Mouse (Mus musculus) spleen, adult 18-20 months (tissue): ENCODE data around the gene Apoc4.

ENCODE experiments used
- DNase-seq, 2 experiments: peaks; one replicate each; pipeline ENCODE4 v3.0.0; 2022; ENCODE audit warnings: mixed read lengths in 2 of 2

The Apoc4 gene

DNA sequence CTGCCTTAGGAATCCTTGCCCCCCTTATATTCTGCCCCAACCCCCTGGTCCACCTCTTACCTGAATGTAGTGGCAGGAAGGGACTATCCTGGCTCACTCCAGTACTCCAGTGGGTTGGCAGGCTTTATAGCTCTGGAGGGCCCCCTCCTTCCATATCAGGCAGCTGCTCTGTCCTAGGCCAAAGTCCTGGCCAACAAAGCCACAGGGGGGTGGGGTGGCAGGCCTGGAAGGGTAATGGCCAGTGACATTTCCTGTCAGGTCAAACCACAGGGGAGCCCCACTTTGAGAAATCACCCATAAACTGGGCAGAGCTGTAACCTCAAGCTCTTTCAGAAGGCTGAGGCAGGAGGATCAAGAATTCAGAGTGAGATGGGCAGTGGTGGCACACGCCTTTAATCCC is 4.6 kb downstream of the Apoc4 start:
- DNase-seq, result no peak

DNA sequence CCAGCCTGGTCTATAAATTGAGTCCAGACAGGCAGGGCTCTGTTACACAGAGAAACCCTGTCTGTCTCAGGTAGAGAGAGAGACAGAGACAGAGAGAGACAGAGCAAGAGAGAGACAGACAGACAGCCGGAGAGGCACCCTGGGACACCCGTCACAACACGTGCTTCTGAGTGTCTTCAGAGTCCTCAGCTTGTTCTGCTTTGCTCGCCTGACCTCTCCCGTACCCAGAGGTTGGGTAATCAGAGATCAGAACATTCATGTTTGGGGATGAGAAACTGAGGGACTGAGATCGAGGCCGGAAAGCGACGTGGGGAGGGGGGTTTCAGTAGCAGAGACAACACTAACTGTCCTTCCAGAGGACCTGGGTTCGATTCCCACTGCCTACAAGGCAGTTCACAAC is 5.5 kb downstream of the Apoc4 start:
- DNase-seq, result no peak

DNA sequence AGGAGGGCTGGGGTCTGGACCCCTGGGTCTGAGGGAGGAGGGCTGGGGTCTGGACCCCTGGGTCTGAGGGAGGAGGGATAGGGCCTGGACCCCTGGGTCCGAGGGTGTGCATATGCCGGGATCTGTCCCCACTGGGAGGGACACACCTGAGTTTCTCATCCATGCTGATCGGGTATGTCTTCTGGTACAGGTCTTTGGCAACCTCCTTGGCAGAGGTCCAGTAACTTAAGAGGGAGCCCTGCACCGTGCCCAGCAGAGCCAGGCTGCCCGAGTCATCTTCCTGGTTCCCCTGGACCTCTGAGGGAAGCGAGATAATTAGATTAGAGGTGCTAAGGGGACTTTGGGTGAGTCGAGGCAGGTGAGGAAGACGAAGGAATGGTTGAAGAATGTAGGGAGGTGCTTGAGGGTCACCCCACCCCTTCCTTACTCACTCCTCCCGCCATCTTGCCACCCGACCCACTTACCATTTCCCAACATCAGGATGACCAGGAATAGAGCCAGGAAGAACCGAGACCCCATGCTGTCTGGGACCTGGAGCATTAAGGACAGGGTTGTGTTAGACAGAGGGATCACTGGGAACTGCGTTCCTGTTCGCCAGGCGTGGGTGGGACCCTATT is 8.1 kb downstream of the Apoc4 start:
- no peak for DNase-seq

DNA sequence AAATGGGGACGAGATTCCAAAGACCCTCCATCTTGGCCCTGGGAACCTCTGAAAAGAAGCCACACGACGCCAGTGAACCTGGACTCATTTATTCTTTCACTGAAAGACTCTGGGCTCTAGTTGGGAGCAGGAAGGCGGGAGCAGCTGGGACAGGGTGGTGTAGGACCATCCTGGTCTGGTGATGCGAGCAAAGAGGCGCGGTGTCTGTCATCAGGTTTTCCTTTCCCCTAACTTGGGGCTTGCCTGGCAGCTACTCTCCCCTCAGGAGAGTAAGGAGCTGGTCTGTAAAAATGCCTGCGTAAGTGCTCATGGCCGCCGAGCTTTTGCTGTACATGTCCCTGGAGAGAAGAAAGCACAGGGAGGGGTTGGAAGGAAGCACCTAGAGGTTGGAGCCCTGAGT is 9.8 kb downstream of the Apoc4 start:
- DNase-seq, result no peak

DNA sequence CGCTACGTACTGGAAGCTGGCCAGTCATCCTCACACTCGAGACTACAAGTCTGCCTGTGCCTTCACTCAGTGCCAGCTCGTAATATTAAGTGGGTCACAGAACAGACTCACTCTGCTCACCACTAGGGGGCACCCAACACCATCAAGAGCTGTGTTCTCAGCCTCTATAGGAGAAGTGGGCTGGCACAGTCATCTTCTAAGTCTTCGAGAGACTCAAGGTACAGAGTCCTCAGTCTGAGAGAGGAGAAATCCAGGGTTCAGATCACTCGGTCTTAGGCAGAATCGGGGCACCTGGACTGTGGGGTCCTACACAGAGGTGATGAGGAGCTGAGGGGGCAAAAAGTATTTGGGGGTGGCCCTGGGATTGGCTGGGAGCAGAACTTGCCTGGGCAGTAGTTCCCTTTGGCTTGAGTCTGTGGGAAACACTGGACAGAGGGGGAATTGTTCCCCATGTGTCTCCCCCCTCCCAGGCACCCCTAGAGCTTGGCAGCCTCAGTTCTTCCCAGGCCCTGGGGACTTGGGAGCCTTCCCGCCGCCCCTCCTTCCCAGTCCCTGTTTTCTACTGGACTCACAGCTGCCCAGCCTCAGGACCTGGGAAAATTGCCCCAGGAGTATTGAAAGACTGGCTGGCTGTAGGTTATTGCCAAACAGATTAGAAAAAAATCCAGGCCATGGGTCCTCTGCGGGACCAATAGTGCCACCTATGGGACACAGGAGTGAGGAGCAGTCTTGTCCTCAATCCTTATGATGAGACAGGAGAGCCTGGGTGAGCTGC is 12.1 kb downstream of the Apoc4 start:
- peak; percentile 76 to 87 for DNase-seq

DNA sequence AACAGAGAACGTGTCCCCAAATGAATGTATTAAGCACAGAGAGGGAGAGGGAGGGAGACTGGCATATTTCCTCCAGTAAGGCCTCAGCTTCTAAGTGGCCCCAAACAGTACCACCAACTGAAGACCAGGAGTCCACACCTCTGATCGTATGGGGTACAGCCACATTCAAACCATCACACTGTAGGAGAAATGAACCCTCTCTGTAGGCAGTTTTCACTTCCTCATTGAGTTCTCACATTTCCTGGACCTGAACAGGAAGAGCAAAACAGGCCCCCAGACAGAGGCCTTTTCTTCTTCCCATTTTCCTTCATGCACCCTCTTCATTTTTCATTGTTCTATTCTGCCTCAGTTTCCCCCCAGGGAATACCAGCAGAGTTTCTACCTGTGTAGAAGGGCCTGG is 13.8 kb downstream of the Apoc4 start:
- DNase-seq, result no peak

DNA sequence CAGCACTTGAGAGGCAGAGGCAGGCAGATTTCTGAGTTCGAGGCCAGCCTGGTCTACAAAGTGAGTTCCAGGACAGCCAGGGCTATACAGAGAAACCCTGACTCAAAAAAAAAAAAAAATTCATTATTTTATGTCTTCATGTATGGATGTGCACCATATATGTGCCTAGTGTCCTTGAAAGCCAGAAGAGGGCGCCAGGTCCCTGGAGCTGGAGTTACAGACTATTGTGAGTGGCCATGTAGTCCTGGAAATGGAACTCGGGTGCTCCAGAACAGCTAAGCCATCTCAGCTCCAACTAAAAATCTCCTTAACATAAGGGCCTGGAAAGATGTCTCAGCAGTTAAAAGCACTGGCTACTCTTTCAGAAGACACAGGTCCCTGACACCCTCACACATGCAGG is 14.5 kb downstream of the Apoc4 start:
- DNase-seq, result no peak

DNA sequence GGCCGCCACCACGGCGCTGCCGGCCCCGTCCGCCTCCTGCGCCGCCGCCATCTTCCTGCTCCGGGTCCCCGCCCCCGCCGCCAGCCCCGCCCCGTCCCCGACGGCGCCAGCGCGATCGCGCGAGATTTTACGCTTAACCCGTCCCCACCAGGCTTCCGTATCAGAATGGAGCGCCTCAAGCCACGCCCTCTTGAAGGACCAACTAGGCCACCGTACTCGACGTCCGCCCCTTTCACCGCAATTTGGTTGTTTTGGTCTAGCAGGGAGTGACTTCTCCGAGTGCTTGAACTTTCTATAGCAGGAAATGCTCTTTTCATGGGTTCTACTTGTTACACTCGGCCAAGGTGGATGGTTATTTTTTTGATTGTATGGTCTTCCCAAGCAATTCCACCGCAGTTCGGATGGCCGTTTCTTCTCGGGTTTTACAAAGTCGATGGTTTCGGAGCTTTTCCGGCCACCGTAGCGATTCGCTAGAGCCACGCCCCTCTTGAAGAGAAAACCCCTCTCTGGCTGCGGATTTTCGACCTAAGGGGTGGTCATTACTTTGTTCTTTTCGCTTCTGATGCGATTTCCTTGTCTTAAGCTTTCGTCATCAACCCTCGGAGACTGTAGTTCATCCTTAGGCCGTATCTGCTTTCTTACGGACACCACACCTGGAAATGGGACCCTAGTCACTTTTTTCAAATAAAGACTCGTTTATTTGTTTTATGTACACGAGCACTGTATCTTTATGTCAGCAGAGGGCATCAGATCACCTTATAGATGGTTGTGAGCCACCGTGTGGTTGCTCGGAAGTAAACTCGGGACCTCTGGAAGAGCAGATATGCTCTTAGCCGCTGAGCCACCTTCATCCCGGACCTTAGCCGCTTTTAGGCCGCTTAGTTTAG is 16.1 kb downstream of the Apoc4 start, which contains the start of gene Clptm1:
Clptm1 (minus strand) TSS at position 79 of the 887 bp plus-strand sequence.
- peak; percentile 94 for DNase-seq

DNA sequence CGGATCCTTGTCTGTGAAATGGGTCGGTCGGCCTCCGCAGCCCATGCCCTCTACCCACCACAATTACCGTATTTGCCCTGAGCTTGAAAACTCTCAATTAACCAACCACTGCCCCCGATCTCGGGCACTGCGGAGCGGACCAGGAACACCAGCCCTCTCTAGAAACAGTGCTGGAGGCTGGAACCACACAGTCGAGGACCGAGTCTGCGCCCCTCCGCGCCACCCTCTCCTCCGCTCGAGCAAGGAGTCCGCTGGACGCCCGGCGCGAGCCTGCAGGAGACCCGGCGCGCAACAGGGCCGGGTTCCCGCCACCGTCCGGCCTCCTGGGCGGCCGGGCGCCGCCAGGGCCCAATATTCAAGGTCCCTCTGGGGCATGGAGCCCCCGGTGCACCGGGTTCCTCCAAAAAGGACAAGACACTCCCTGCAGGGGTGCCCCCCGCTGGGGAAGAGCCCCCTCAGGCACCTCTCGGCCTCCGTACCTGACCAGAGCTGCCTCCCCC is 16.8 kb downstream of the Apoc4 start:
- DNase-seq, result no peak

DNA sequence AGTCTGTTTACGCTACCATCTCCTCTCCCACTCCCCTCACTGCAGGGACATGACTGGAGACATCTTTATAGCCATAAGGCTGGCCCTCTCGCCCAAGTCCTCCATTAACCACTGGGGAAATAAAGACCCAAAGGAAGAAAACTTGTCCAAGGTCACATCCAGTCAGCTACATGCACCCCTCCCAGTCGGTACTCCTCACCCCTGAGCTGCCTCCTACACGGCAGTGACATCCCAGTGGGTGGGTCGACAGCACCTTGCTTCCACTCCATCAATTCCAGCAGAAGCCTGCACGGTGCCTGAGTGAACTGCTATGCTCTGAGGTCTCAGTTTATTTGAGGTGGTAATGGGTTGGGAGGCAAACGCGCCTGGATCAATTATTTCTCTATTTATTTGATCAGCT is 17.3 kb downstream of the Apoc4 start:
- no peak for DNase-seq

DNA sequence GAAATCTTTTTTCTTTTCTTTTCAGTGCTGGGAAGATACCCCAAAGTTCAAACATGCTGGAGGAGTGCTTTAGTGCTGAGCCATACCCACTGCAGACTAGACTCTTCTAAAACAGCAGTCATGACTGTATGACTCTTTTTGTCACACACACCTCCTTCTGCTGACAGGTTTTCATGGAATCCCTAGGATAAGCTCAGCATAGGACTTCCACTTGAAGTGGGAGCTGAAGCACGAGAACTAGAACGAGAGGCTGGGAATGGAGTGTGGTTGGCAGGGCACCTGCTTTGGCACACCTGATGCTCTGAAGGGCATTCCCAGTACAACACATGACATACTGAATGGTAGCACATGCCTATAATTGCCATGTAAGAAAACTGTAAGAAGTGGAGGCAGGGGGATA is 28.7 kb downstream of the Apoc4 start:
- DNase-seq, result no peak

DNA sequence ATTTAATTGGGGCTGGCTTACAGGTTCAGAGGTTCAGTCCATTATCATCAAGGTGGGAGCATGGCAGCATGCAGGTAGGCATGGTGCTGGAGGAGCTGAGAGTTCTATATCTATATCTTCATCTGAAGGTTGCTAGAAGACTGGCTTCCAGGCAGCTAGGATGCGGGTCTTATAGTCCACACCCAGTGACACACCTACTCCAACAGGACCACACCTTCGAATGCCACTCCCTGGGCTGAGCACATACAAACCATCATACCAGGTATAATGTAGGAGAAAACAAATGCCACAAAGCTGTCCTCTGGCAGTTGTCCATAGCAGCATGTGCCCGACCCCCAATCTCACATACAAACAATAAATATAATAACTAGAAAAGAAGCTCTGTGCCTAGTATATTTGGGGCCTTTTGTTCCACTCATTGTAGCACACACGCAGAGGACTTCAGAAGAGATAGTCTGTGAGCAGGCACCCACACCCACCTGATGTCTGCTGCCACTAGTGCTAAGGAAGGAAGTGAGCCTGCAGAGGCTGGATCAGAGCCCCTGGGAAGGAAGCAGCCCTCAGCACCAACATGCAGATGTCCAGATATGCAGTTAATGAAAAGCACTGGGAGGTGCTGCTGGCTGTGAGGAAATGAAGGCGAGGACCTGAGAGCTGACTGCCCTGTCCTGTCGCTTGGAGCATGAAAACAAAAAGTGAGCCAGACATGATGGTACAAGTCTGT is 30.1 kb downstream of the Apoc4 start:
- DNase-seq, result no peak

DNA sequence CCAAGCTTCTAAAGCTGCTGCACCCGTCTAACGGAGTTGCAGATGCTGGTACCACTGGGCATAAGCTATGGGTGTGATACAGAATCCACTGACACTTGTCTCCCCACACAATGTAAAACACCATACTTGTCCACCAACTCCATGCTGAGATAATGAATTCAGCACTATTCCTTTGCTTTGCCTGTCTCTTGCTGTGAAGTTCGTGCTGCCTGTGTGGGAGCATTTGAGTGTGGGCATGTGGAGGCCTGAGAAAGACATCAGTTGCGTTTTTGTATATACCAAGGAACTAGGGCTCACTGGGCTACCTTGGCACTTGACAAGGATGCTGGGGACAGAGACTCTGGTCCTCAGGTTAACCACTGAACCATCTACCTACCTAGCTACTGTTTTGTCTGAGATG is 40.1 kb downstream of the Apoc4 start:
- DNase-seq, result no peak

DNA sequence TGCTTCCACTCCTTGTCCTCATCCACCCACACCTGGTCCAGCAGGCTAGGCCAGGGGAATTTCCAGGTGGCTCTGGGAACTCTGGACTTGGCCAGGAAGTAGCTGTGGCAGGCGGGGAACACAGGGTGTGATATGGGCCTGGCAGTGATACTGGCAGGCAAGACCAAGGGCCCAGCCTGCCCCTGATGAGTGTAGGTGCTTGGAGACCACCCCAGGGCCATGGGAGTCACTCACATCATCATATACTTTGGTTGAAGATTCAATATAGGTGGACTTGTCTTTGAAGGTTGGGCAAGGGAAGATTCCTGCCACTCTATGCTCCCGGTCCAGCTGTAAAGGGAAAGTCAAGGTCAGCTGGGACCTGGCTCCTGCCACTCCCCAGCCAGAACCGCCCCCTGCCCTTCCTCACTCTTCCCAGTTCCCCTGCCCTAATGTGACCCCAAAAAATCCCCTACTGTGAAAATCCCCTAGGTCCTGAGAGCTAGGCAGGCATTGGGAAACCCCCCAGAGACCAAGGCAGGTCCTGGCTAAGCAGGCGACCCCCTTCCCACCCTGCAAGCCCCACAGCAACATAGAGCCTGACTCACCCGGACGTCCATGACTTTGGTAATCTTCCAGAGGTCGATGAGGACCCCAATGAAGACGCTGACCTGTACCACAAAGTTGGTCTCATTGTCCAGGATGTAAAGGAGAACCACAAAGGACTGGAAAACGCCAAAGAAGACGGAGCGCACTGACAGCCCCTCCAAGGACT is 46.0 kb downstream of the Apoc4 start:
- no peak for DNase-seq

DNA sequence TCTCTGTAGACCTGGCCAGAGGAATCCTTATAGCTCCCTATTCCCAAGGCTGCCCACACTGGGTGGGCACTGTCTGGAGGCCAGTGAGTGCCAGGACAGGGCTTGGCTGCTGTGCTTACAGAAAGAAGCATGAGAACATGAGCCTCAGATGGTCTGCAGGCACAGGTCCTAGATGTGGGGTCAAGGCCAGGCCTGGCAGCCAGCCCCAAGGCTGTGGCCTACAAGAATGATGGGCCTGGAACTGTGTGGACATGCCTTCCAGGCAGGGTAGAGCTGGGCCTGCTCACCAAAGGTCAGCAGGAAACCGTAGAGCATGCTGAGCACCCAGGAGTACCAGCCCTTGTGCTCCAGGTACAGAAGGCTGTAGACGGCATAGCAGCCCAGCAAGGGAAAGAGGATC is 46.7 kb downstream of the Apoc4 start:
- DNase-seq, result no peak

DNA sequence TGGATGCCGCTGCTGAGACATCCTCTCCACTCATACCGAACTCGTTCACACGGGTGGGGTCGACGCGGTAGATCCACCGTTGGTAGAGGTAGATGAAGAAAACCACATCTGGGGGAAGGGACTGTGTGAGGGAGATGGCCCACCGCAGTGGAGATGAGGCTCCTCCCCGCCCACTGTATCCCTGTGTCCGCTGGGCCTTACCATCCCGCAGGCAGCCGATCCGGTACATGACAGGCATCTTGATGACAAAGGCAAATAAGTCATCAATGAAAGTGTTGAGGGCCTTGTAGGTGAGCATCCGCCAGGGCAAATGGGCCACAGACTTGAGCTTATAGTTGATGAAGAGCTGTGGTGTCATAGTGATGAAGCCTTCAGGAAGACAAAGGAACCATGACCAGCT is 47.4 kb downstream of the Apoc4 start:
- DNase-seq, result no peak

DNA sequence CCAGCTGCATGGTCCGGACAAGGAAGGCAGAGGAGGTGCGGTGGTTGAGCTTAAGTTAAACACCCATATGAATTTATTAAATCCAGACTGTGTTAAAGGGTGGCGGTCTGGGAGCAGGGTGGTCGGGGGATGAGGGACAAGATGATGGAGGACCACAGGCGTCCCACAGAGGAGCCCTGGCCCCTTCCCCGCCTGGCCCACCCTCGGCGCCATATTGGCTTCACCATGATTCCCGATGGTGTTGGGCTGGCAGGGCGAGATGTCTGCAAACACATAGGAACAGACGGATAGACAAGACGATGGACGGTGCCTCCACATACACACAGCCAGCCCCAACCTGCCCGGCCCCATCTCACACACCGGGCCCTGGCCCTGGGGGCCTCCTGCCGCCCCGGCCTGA is 48.1 kb downstream of the Apoc4 start:
- no peak for DNase-seq

DNA sequence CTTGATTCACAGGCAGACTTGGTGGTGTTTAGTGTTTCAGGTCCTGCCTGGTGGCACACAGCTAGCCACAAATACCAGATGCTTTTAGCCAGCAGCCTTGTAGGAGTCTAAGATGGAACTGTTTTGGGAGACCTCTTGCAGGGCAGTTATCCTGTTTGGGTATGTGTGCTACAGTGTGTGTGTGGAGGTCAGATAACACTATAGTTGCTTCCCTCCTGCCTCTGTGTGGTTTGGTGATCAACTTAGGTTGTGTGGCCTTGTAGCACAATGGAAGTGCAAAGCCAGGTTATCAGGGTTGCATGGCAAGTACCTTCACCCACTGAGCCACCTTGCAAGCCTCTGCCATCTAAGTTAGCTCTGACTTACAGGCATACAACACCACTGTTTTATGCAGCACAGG is 48.6 kb downstream of the Apoc4 start:
- no peak for DNase-seq

DNA sequence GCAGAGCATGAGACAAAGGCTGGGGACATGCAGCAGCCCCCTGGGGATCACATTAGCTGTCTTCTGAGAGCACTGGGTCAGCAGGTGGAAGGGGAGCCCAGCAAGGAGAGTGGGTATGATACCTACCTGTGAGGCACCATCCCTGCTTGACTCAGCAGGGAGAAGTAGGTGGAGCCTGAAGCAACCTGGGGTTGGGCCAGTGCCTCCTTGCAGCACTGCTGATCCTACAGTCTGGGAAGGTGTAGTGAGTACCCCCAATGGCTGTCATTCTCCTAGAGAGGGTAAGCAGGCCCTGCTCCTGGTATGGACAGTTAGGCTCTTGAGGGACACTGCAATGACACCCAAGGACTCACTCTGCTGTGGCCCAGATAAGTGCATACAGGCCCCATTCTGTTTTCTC is 49.0 kb downstream of the Apoc4 start:
- DNase-seq, result no peak

DNA sequence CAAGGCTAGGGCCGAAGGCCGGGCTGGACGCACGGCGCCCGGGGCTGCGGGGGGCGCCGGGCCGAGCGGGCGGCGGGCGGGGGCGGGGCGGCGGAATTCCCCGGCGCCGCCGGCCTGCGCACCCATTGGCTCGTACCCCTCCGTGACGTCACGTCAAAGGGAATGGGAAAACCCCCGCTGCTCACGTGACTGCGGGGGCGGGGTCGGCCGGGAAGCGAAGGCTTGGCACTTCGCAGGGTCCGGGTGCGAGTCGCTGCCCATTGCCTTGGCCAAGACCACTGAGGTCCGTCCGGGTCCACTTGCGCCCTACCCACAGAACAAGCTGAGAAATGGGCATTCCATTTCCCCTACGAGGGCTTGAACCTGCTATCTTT is 51.9 kb downstream of the Apoc4 start, which contains the start of gene Relb:
Relb (minus strand) TSS at position 78 of the 374 bp plus-strand sequence.
- DNase-seq, result peak; percentile 92 to 96

DNA sequence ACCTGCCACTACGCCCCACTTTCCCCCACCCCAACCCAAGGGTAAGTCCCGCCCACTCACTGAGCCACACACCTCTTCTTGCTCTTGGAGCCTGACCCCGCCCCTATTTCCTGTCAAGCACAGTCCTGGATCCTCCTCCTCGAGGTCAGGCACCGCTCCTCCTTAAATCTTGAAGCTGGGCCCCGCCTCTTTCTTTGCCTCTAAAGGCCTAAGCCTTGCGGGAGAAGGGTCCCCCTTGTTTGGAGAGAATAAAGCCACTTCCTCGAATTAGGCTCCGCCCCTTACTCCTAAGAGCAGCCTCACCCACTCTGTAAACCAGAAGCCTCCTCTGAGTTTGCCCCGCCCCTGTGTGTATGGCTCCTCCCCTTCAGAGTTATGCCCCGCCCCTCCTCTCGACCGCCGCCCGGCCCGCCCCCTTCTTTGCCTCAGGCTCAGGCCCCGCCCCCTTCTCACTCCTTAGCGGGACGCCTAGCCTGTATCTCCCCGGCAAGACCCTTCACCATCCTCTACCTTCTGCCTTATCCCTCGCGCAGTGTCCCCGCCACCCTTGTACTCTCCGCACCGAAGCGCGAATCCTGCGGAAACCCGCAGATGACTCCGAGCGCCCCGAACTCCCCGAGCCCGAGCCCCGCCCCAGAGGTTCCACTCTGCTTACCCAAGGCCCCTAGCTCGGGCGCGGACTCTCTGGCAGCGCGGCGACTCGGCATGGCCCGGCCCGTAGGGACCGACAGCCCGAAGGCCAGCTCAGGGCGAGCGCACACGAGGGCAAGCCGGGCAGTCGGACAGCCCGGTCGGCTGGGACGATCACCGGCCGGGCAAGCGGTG is 52.5 kb downstream of the Apoc4 start:
- DNase-seq, result peak; percentile 96 to 98
